Mouse (Mus musculus) R1 (cell line): Measurements from ENCODE around the gene Fhit.
A peak's percentile ranks its signal among the peaks of the same experiment; 100 is the strongest.

ENCODE experiments used
- DNase-seq: peaks from one replicate; pipeline ENCODE4 v3.0.0-alpha.2; 2018; ENCODE audit warnings: low read depth, low spot score

The Fhit gene

DNA sequence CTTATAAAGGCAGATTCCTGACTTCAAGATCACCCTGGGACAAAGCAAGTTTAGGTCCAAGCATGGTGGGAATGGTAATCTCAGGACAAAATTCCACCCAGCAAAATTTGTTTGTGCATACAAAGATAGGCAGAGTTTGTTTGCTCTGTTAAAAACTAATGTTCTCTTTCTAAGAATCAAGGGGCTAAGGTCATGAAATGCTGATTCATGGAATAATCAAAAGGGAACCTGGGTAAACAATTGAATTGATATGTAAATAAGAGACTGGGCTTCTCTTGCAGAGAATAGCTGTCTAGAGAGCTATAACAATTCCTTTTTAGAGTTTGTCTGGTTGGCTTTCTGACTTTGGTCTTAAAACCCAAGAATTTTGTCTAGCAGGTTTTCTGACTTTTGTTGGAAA is 647.8 kb downstream of the Fhit start:
- DNase-seq, result peak; percentile 17

GRCm38 (mm10) chr14:10509252-10509651 is 652.6 kb downstream of the Fhit start:
- no peak for DNase-seq

DNA sequence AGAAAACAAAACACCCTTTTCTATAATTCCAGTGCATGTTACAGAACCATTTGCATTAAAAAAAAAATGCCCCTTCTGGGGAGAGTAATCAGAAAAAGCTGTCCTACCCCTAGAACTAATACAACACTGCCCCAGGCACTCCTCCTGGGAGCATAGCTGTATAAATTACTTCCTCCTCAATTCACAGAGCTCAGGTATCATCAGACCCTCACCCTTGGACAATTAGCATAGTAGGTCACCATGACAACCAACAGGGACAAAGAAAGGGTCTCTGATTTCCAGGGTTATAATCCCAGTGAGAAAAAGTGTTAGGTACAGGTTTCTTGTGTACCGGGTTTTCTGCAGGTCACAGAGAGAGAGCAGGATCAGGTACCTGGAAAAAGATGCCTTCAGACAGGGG is 654.3 kb downstream of the Fhit start:
- DNase-seq, result peak; percentile 27

DNA sequence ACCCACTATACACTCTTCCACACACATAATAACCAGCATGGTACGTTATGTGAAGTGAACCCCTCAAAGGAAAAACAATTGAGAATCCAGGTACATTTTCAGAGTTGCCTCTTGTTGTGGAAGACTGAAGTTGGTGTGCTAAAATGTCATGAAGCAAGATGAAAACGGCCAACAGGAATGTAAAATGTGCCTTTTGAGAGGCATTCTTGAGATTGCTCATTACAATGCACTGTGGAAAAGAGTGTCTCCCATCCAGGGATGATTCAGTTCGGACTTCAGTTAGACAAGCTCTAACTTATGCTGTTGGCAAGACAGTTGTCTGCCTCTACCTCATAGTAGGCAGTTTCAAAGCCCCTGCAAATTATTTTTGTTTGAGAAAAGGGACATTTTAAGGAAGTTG is 676.0 kb downstream of the Fhit start:
- no peak for DNase-seq

DNA sequence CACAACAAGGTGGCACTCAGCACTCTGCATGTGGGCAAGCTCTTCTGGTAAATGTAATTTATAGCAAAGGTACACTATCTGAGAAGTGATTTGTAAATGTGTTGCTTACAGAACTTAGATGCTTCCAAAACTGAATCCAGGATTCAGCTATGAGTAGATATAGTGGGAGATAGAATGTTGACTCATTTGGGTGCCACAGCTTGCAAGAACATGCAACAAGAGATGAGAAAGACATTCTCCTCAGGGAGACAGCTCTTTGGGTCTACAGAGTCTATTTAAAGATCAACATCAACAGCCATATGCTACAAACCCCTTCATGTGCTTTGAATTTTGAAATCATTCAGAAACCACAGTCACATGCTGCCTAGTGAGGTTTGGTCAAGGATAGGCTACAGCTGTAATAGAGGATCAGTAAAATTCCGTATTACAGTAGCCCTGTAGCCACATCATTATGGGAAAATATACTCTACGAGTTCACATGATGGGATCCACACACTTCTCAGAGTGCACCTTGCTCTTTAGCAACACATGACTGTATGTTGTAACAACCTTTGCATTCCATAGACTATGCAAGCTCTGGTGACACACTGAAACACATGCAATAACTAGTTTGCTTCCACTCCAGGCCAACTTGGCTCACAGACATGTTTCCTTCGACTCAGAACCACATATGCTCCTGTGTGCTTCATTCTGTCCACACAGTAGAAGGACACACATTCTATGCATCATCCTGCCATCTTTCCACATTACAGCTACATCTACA is 678.8 kb downstream of the Fhit start:
- no peak for DNase-seq

DNA sequence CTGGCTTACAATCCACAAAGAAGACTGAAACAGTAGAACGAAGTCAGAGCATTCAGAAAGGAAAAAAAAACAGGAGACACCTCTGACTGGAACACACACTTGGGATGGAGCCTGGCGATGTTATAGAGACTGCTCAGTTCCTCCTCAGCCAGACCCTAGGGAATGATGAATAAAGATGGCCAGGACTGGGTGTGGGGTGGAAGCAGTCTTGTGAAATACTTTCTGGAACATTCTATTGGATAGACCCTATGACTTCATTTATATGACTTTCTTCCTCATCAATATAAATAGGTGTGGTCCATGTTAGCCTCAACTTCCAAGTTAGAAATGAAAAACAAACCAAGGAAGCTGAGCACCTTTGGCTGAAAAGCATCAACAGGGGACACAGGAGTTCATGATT is 680.5 kb downstream of the Fhit start:
- no peak for DNase-seq

DNA sequence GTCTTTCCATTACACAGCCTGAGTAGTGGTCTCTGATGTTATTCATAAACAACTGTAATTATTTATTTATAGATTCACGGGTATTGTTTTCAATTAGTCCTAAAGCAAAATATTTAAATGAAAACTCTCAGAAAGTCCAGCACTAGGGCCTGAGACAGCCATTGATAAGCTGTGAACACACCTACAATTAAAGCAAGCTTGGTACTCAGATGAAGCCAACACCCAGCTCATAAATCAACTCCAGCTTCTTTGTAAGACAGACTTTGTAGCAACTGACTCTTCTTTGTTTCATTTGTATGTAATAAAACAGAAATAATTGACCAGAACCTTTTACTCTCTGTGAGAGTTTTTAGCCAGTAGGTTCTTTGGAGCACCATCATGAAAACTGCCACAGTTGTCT is 681.2 kb downstream of the Fhit start:
- no peak for DNase-seq

DNA sequence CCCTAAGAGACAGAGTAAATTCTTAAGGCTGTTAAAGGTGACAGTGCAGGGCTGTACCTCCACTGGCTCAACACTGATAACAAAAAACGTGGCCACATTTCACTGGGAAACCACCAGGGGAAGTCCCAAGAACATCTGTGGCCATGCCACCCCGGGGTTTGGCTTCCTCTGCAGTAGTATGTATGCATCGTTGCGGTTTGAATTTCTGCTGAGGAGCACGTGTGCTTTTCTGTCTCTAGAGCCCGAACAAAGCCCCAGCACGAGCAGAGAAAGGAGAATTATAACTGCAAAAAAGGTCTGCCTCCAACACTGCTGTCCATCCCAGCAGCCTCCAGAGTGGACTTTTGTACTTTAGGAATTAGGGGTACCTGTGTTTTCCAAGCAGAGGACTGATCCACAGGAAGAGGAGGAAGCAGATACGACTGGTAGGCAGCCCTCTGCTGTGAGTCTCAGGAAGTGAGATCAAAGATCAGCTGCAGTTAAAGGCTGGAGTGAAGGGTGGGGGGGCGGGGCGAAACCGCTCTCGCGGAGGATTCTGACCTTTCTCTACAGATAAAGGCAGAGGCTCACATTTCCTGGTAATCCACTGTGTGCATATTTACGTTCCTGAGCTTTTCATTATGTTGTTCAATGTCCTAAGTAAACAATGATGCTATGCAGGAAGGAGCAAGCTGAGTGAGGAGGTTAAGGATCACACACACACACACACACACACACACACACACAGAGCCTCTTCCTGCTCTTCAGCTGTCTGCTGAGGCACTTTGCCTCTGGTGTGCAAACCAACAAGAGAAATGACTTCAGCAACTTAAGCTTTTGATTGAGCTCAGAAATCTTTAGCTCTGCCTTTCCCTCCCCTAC is 708.6 kb downstream of the Fhit start:
- peak; percentile 70 for DNase-seq

- DNase-seq, result peak; percentile 7
Measured at GRCm38 (mm10) chr14:10452234-10452633, 709.6 kb downstream of the Fhit start.

DNA sequence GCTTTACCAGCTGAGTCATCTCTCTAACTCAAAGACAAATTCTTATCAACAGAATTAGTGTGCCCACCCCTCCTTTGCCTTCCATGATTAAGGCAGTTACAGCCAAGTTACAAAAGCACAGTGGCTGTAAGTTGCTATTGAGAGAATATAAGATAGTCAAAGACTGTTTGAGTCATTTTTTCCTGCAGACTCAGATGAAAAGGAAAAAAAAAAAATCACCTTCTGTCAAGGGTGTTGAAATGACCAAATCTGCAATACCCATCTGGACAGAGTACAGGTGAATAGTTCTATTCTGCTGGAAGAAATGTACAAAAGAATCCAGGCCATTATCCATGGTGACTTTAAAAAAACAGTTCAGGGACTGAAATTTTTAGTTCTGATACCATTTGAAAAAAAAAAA is 716.5 kb downstream of the Fhit start:
- no peak for DNase-seq

- no peak for DNase-seq
Measured at GRCm38 (mm10) chr14:10439007-10439749, 722.7 kb downstream of the Fhit start.

GRCm38 (mm10) chr14:10436193-10436592 is 725.6 kb downstream of the Fhit start:
- no peak for DNase-seq

DNA sequence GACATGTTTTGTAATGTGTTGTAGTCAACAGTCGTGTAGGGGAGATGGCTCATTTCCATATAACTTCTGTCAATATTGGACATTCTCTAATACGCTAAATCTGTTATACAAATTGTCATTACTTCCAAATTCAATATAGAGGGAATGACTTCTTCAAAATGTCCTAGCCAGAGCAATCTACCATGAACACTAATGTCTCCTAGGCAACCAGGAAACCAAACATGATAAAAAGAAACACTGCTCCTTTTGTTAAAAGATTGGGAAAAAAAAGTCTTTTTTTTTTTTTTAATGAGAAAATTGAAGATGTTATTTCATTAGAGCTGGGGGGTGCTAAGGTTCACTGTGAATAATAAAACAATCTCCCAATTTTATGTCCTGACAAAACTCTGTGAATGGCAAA is 729.3 kb downstream of the Fhit start:
- DNase-seq, result no peak

DNA sequence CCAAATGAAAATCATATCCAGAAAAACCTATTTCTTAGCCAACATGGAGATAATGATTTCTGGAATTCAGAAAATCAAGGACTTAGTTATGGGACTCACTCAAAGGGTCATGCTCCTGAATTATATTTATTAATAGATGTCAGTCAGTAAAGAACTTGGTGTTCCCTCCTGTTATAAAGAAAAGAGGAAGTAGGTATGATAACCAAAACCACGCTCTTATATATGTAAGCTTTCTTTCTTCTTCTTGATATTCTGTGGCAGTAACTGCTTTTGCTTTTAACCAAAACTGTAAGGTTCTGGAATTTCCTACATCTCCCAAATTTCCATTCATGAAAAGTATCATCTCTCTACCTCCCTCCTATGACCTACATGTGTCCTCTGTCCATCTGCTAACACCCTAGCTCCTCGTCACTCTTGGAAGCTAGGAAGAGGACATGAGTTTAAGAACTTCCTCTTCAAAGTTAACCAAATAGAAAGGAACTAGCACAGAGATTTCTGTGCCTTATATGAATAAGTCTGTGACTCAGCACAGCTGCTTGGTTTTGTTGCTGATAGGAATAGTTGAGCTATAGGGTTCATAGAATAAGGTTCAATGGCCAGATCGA is 731.3 kb downstream of the Fhit start:
- DNase-seq, result no peak

GRCm38 (mm10) chr14:10423499-10423898 is 738.3 kb downstream of the Fhit start:
- DNase-seq, result peak; percentile 47

GRCm38 (mm10) chr14:10422261-10422660 is 739.6 kb downstream of the Fhit start:
- peak; percentile 62 for DNase-seq

- no peak for DNase-seq
Measured at GRCm38 (mm10) chr14:10415068-10415467, 746.8 kb downstream of the Fhit start.

DNA sequence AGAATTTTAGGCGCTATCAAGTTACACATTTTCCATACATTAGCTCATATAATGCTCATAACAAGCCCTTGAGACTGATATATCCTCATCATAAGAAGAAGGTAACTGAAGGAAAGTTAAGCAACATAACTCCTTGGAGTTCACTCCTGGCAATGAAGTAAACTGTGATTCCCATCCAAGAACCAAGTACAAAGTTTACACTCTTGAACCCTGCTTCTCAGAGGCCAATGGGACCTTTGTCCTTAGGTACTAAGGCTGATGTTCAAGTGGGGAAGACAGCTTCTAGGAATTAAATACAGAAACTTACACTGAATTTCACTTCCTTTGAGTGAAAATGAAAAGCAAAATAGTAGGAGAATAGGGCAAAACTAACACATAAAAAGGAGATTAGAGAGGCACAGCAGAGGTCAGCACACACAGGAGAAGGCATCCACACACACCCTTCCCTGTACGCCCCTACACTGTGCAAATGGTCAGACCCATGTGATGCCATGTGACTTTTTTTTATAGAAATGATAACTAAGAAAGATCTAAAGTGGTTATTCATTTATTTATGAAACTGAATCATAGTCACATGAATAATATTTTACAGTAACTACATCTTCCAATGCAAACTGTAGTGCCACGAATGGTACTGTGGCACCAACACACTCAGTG is 752.4 kb downstream of the Fhit start:
- DNase-seq, result no peak

GRCm38 (mm10) chr14:10405346-10405745 is 756.5 kb downstream of the Fhit start:
- DNase-seq, result no peak

DNA sequence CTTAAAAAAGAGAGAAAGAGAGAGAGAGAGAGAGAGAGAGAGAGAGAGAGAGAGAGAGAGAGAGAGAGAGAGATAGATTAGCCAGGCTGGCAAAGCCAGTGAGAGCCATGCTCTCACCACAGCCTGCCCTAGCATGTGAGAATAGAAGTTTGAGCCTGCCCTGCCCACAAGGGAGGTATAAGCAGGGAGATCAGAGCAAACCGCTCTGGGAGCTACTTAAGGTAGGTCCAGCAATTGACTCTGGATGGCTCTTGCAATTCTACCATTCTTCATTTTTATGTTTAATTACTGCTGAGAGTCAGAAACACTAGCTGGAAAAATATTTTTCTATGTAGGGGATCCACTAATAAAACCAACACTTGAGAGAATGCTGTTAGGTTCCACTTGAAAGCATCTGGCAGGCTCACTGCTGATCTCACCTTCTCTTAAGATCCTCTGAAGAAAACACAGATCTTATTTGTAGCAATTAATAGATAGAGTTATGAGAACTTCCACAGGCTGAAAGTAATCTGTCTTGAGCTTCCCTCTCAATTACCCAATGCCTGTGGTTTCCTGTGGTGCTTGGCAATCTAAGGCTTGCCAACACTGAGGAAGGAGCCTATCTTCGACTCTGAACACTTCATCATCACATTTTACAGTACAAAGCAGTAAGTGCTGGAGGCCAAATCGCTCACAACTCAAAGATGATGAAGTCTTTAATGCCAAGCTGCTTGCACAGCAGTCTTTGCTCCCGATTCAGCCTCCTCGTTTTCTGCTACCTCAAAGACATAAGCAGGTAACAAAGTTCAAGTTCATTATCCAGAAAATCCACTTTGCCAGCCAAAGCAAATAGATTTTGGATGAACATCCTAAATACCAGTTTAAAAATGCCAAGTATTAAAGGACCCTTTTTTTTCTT is 793.8 kb downstream of the Fhit start:
- DNase-seq, result no peak
